Mouse (Mus musculus): Measurements from ENCODE around the gene Son.
A peak's percentile ranks its signal among the peaks of the same experiment; 100 is the strongest.

DNA sequence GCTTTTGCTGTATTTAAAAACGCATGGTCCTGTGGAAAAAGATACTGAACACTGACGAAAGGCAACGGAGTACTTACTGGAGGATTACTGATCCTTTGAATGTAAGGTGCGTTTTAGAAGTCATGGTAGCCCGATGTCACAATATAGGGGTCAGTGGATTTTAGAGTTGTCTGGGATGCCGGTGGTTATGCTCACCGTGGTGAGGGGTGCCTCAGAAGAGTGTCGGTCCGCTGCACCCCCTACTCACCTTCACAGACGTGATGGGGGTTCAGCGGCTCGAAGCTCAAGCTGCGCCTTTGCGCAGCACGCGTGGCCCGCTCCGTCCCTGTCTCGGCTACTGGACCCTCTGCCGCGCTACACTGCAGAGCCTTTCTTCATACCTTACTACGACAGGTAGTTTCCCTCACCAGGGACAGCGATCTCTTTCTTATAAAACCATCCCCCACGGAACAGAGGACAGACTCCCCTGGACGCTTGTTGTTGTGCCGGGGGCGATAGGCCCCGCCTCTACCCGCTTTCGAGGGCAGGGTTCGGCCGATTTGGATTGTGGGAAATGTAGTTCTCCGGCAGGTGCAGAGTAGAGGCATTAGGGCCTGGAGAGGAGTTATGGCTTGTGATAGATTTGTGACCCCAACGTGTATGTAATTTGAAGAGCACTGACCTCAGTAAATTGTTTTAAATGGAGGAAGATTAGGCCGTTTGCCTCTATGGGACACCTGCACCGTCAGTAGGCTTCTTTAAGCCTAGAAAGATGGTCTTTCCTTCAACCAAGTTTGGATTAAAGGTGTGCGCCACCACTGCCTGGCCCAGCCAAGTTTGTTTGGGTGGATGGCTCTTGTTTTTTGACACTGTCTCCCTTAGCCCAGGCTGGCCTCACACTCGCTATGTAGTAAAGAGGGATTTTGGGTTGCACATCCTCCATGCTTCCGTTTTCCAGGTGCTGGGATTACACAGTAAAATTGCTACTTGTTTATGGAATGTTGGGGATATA lies 28.5 kb upstream of the Son start, which contains the start of gene Dnajc28:
- TF ChIP-seq CTCF (IDR thresholded peaks at IDR 0.05; ENCODE audit: insufficient read depth, low read depth, low read length) (no peak), POLR2A (IDR thresholded peaks at IDR 0.05; ENCODE audit: insufficient read depth, low read depth, low read length) (peak; percentile 76)

Data from olfactory bulb, adult 2 months (tissue).